Mouse (Mus musculus) brain, embryonic 14.5 days (tissue): ENCODE data around the gene Tescl. TPM values are rescaled to one million over a fixed set of nuclear protein-coding genes. Genes with fewer than 3 reads are reported as not detected.

ENCODE experiments used
- DNase-seq: peaks from one replicate; pipeline ENCODE4 v3.0.0-alpha.2; 2011; ENCODE audit warnings: low read depth
- CTCF ChIP-seq: fragments of 200-500 bp; IDR thresholded peaks from 2 replicates; pipeline ENCODE4 v1.5.1; 2012; ENCODE audit warnings: inconsistent platforms, mild to moderate bottlenecking, moderate library complexity, borderline replicate concordance; ENCODE audit not compliant: insufficient read depth, insufficient read length; ENCODE audit errors: extremely low read depth
- POLR2A ChIP-seq: fragments of 200-500 bp; IDR thresholded peaks from 2 replicates; pipeline ENCODE4 v1.6.1; 2012; ENCODE audit warnings: mild to moderate bottlenecking, inconsistent platforms, borderline replicate concordance; ENCODE audit not compliant: poor library complexity, insufficient read depth, insufficient read length, severe bottlenecking; ENCODE audit errors: extremely low read depth
- polyA plus RNA-seq: library from polyadenylated mRNA; depleted of rRNA; stranded (reverse); fragments of >200 nt; gene quantifications from 2 replicates; pipeline ENCODE4 v1.2.3, GENCODE M21; 2012; rRNA removed

The Tescl gene
- polyA plus RNA-seq, 1 experiment: 0.23 TPM

GRCm38 (mm10) chr7:24296386-24296785 lies 37.4 kb downstream of the Tescl start:
- DNase-seq: no peak
- TF ChIP-seq CTCF: no peak
- no peak for TF ChIP-seq POLR2A

- DNase-seq: no peak
- TF ChIP-seq CTCF: no peak
- no peak for TF ChIP-seq POLR2A
These were observed 38.4 kb downstream of the Tescl start for GRCm38 (mm10) chr7:24295376-24295775.

GRCm38 (mm10) chr7:24294763-24295162 lies 39.0 kb downstream of the Tescl start:
- TF ChIP-seq CTCF: no peak
- no peak for DNase-seq

GRCm38 (mm10) chr7:24293061-24293851 lies 40.5 kb downstream of the Tescl start:
- no peak for DNase-seq
- TF ChIP-seq CTCF (no peak), POLR2A (no peak)

GRCm38 (mm10) chr7:24291387-24292090 lies 42.2 kb downstream of the Tescl start:
- TF ChIP-seq POLR2A (no peak), CTCF (no peak)
- no peak for DNase-seq

- no peak for DNase-seq
- TF ChIP-seq POLR2A (no peak), CTCF (no peak)
These were observed 43.5 kb downstream of the Tescl start for GRCm38 (mm10) chr7:24290106-24290693.

GRCm38 (mm10) chr7:24288512-24288911 lies 45.2 kb downstream of the Tescl start:
- TF ChIP-seq CTCF (no peak), POLR2A (no peak)
- peak; percentile 22 for DNase-seq

- no peak for TF ChIP-seq POLR2A
- no peak for TF ChIP-seq CTCF
These were observed 46.1 kb downstream of the Tescl start for GRCm38 (mm10) chr7:24287670-24288069.

GRCm38 (mm10) chr7:24286916-24287315 lies 46.8 kb downstream of the Tescl start:
- no peak for DNase-seq
- no peak for TF ChIP-seq POLR2A
- TF ChIP-seq CTCF: no peak

More at GRCm38 (mm10) chr7:24287670-24288069, 46.1 kb downstream of the Tescl start:
- no peak for DNase-seq

GRCm38 (mm10) chr7:24286090-24286489 lies 47.6 kb downstream of the Tescl start:
- no peak for DNase-seq
- 0 out of 2 replicates have a peak, but pooled peaks have one; percentile 9 for TF ChIP-seq CTCF
- TF ChIP-seq POLR2A: no peak

Other genes with a start within 250 kb of the Tescl start
- gene Zfp112, start 221.6 kb downstream of the Tescl start, polyA plus RNA-seq: 5.7 and 6.0 TPM in 2 replicates
- gene Zfp235, start 199.8 kb downstream of the Tescl start, polyA plus RNA-seq: 16.3 and 18.2 TPM in 2 replicates
- 2.1 and 2.5 TPM in 2 replicates for gene Zfp114, start 158.9 kb downstream of the Tescl start, polyA plus RNA-seq
- 4.7 and 4.8 TPM in 2 replicates for gene Zfp111, start 122.5 kb downstream of the Tescl start, polyA plus RNA-seq
- 3.3 and 3.5 TPM in 2 replicates for gene Zfp109, start 96.4 kb downstream of the Tescl start, polyA plus RNA-seq
- 4.0 and 4.4 TPM in 2 replicates for gene Zfp108, start 79.1 kb downstream of the Tescl start, polyA plus RNA-seq
- gene Zfp93, start 63.5 kb downstream of the Tescl start, polyA plus RNA-seq: 6.9 and 7.4 TPM in 2 replicates
- gene Zfp61, start 32.7 kb downstream of the Tescl start, polyA plus RNA-seq: 33.9 and 39.2 TPM in 2 replicates
- gene Zfp94, start 17.3 kb downstream of the Tescl start, polyA plus RNA-seq: 19.3 and 26.9 TPM in 2 replicates
- 0.07 and 0.11 TPM in 2 replicates for gene Lypd5, start 15.3 kb upstream of the Tescl start, polyA plus RNA-seq
- gene Kcnn4, start 36.3 kb upstream of the Tescl start, polyA plus RNA-seq: 0.76 and 1.4 TPM in 2 replicates
- 66.2 and 69.6 TPM in 2 replicates for gene Smg9, start 65.7 kb upstream of the Tescl start, polyA plus RNA-seq
- gene Irgc1, start 118.4 kb upstream of the Tescl start, polyA plus RNA-seq: 0.05 TPM in 1 of 2 replicates, not detected in the other
- gene Plaur, start 128.5 kb upstream of the Tescl start, polyA plus RNA-seq: 1.4 and 2.1 TPM in 2 replicates
- gene Cadm4, start 148.1 kb upstream of the Tescl start, polyA plus RNA-seq: 178 and 268 TPM in 2 replicates
- gene Zfp428, start 173.1 kb upstream of the Tescl start, polyA plus RNA-seq: 269 and 420 TPM in 2 replicates
- gene AC161166.1, start 178.5 kb upstream of the Tescl start, polyA plus RNA-seq: not detected in 2 replicates
- 55.4 and 66.4 TPM in 2 replicates for gene Irgq, start 196.8 kb upstream of the Tescl start, polyA plus RNA-seq
- gene Pinlyp, start 212.2 kb upstream of the Tescl start, polyA plus RNA-seq: 0.21 and 0.34 TPM in 2 replicates
- 71.6 and 84.1 TPM in 2 replicates for gene Xrcc1, start 212.4 kb upstream of the Tescl start, polyA plus RNA-seq